Mouse (Mus musculus) intestine, embryonic 15.5 days (tissue): ENCODE measurements around the gene A630076J17Rik. TPM values are rescaled to one million over a fixed set of nuclear protein-coding genes. Genes with fewer than 3 reads are reported as not detected.

Source experiments
- ATAC-seq: fragments of 200-750 bp; cut with Nextera tagmentation; 2 replicates; pipeline ENCODE4 v1.8.0; 2017; ENCODE audit warnings: moderate TSS enrichment, moderate library complexity
- H3K27ac ChIP-seq: fragments of 300-500 bp; sonication (generic); 2 replicates; pipeline ENCODE4 v1.5.1; 2015; ENCODE audit warnings: mild to moderate bottlenecking, inconsistent platforms
- H3K27me3 ChIP-seq: fragments of 300-500 bp; sonication (generic); replicated peaks from 2 replicates; pipeline ENCODE4 v1.6.1; 2015; ENCODE audit warnings: inconsistent platforms
- H3K36me3 ChIP-seq: fragments of 300-500 bp; sonication (generic); 2 replicates; pipeline ENCODE4 v1.6.1; 2015; ENCODE audit warnings: inconsistent platforms
- H3K4me1 ChIP-seq: fragments of 300-500 bp; sonication (generic); replicated peaks from 2 replicates; pipeline ENCODE4 v1.6.1; 2015; ENCODE audit warnings: inconsistent platforms
- H3K4me2 ChIP-seq: fragments of 300-500 bp; sonication (generic); replicated peaks from 2 replicates; pipeline ENCODE4 v1.6.1; 2015; ENCODE audit warnings: mild to moderate bottlenecking, inconsistent platforms
- H3K4me3 ChIP-seq: fragments of 300-500 bp; sonication (generic); replicated peaks from 2 replicates; pipeline ENCODE4 v1.5.1; 2015; ENCODE audit warnings: inconsistent platforms
- H3K9ac ChIP-seq: fragments of 300-500 bp; sonication (generic); 2 replicates; pipeline ENCODE4 v1.6.1; 2015; ENCODE audit warnings: inconsistent platforms
- H3K9me3 ChIP-seq: fragments of 300-500 bp; sonication (generic); 2 replicates; pipeline ENCODE4 v1.6.1; 2016; ENCODE audit warnings: inconsistent platforms
- WGBS: fragments of 180-500 bp; shearing (Covaris S2); methylation state at CpG from one replicate; pipeline ENCODE4 v1.1.7; 2015; 5-methylcytosine and 5-hydroxymethylcytosine counted together
- polyA plus RNA-seq: library from polyadenylated mRNA; unstranded; fragments of >200 nt; fragmentation: Nextera tagmentation; extraction: Ambion mirVana; gene quantifications from 2 replicates; pipeline ENCODE4 v1.2.1, GENCODE M21; 2015

A630076J17Rik gene
- polyA plus RNA-seq, 1 experiment from 2014 or later: not detected

DNA sequence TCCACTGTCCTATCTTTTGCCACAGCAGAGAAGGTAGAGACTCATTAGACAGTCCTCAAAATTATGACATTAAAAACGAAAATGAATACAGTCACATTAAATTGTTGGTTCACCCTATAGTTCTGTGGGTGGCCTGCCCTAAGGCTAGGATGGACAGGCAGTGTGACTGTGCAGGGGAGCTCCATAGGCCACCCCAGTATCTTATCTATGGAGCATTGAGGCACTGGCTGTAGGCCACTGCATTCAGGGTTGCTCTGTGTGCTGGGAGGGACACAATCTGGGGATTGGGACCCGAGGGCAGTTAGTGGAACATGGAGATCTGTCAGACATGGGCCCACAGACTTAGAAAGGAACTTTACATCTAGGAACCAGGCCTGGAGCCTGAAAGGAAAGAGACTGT is 3.5 kb downstream of the A630076J17Rik start:
- H3K27me3 ChIP-seq: no peaks in the 10 kb centered on the region
- H3K4me2 ChIP-seq: no peak overlapping the region
- no peak overlapping the region for H3K9ac ChIP-seq
- no peaks in the 10 kb centered on the region for H3K9me3 ChIP-seq
- WGBS: 38% methylated on average over 2 of the region's 2 CpGs
- H3K36me3 ChIP-seq: no peaks in the 10 kb centered on the region
- H3K27ac ChIP-seq: no peak overlapping the region
- ATAC-seq: no peak
- H3K4me3 ChIP-seq: no peak overlapping the region
- H3K4me1 ChIP-seq: peaks cover 20% of the 10 kb centered on the region

DNA sequence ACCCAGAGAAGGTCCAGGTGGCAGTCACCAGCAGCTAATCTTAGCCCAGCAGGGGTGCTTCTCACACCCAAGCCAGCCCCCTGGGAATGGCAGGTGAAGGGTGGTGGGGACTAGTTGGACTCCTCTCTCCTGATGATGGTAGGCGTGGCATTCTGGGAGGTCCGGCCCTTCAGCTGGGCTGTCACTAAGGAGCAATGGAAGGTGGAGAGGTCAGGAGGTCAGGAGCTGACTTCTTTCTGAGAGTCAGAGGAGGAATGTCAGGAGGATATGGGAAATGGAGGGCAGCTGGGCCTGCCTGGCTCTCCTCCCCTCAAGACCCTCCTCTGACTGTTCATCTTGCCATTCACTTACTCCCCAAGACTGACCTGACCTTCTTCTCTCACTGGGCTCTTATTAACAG is 7.6 kb downstream of the A630076J17Rik start:
- WGBS: 50% methylated on average over 2 of the region's 2 CpGs
- Histone ChIP-seq H3K27ac (no peak overlapping the region), H3K36me3 (no peaks in the 10 kb centered on the region), H3K27me3 (no peaks in the 10 kb centered on the region; the same call in 1 of the 2 replicates), H3K4me3 (no peak overlapping the region), H3K9ac (no peak overlapping the region), H3K9me3 (no peaks in the 10 kb centered on the region), H3K4me2 (no peak overlapping the region), H3K4me1 (0 out of 2 replicates have a peak, but pooled peaks cover 3% of the 10 kb centered on the region)
- no peak for ATAC-seq

DNA sequence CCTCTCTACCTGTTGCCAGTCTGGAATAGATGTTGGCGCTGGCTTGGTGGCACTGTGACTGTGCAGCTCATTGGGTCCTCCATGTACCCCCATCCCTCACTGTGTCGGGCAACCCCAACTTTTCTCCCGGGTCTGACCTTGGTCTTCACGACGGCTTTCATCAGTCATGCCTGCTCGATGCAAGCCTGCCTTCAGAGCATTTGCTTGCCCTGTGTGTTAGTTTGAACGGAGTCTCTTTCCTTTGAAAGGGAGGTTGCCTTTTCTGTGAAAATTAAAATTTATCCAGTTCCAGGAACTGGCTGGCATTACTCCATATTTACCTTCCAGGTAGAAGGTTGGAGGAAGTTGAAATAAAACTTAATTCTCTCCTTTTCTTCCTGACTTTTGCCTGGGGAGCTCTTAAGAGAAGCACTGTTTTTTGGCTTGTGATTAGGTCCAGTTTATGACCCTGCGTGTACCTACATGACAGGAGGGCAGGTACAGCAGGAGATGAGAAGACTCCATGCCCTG is 8.1 kb downstream of the A630076J17Rik start:
- WGBS: 75% methylated on average over 8 of the region's 8 CpGs

DNA sequence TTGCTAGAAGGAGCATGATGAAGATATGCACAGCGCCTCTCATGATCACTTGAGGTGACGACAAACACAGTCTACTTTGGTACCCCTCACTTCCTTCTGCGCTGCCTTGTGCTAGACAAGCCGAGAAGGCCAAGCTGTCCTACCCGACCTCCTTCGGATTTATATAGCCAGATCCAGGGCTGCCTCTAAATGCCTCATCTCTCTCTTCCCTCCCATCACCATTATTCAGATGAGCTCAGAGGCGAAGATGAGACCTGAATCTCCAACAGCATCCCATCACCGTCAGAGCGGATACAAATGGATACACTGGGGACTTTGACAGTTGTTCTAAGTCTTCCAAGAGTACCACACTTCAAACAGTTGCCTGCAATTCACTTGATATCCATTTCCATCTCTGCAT is 9.2 kb downstream of the A630076J17Rik start, which contains the start of gene Prok1:
Gene Prok1 (minus strand): TSS at position 101 of the 400 bp plus-strand sequence.
- Histone ChIP-seq H3K27ac (no peak within 1 kb of the TSS), H3K4me3 (no peak within 1 kb of the TSS), H3K4me2 (no peak within 1 kb of the TSS), H3K9ac (no peak within 1 kb of the TSS), H3K36me3 (no peaks in the 10 kb centered on the region), H3K4me1 (no peaks in the 10 kb centered on the region), H3K9me3 (no peaks in the 10 kb centered on the region), H3K27me3 (no peaks in the 10 kb centered on the region; the same call in 1 of the 2 replicates)
- 89% methylated on average over 9 of the region's 9 CpGs for WGBS
- no peak for ATAC-seq

More for the DNA sequence above, 8.1 kb downstream of the A630076J17Rik start:
- no peak overlapping the region for H3K4me2 ChIP-seq
- H3K9ac ChIP-seq: no peak overlapping the region
- no peaks in the 10 kb centered on the region for H3K4me1 ChIP-seq
- ATAC-seq: no peak
- no peak overlapping the region for H3K4me3 ChIP-seq
- H3K27ac ChIP-seq: no peak overlapping the region
- no peaks in the 10 kb centered on the region for H3K9me3 ChIP-seq
- no peaks in the 10 kb centered on the region; the same call in 1 of the 2 replicates for H3K27me3 ChIP-seq
- H3K36me3 ChIP-seq: no peaks in the 10 kb centered on the region

DNA sequence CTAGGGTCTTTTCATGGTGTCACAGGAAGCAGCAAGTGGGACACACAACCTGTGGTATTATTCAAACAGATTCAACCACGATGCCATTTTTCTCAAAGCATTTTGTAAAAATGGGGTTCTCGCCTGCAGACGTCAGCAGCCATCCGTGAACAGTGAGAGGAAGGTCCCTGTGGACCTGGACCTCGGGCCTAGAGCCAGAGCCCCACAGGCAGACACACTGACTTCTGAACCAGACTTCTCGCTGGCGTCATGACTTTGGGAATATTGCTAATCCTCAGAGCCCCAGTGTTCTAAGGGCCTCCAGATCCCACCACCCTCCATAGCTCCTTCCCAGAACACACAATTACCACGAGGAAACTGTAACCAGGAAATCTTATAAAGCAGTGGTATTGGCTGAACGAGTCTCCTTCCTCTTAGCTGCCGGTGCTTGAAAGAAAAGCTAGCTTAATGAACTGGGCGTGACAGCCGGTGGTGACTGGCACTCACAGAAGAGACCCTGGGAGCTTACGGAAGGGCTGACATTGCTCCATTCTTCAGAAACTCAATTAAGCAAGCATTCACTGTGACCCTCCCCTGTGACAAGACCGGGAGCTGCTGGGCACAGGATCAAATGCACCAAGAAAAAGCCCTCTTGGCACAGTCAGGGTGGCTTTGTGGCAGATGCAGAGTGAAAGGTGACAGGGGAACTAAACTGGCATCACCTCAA is 11.1 kb downstream of the A630076J17Rik start:
- no peaks in the 10 kb centered on the region; the same call in 1 of the 2 replicates for H3K27me3 ChIP-seq
- no peak overlapping the region for H3K4me3 ChIP-seq
- H3K9me3 ChIP-seq: no peaks in the 10 kb centered on the region
- no peaks in the 10 kb centered on the region for H3K4me1 ChIP-seq
- H3K9ac ChIP-seq: no peak overlapping the region
- ATAC-seq: no peak
- H3K27ac ChIP-seq: no peak overlapping the region
- H3K36me3 ChIP-seq: no peaks in the 10 kb centered on the region
- 51% methylated on average over 14 of the region's 14 CpGs for WGBS
- H3K4me2 ChIP-seq: no peak overlapping the region

DNA sequence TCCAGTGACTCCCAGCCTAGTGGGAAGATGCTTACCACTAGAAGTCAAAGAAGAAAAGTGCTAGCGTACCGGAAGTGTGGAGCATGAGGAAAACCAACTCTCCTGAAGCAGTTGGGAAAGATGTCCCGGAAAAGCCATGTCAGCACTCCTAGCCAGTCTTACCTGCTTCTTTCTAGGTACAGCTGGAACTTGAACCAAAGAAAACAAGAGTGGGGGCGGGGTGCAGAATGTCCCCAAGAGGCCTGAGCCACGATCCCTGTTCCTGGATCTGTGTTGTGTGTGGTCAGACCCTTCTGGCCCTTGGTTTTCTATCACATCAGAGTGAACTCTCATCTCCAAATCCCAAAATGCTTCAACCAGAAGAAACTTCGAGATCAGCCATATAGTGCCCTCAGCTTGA is 16.5 kb downstream of the A630076J17Rik start:
- Histone ChIP-seq H3K9ac (no peak overlapping the region), H3K4me2 (no peak overlapping the region), H3K4me1 (no peaks in the 10 kb centered on the region), H3K4me3 (no peak overlapping the region), H3K36me3 (no peaks in the 10 kb centered on the region), H3K9me3 (no peaks in the 10 kb centered on the region), H3K27ac (no peak overlapping the region), H3K27me3 (no peaks in the 10 kb centered on the region)
- no peak for ATAC-seq
- 80% methylated on average over 6 of the region's 6 CpGs for WGBS

DNA sequence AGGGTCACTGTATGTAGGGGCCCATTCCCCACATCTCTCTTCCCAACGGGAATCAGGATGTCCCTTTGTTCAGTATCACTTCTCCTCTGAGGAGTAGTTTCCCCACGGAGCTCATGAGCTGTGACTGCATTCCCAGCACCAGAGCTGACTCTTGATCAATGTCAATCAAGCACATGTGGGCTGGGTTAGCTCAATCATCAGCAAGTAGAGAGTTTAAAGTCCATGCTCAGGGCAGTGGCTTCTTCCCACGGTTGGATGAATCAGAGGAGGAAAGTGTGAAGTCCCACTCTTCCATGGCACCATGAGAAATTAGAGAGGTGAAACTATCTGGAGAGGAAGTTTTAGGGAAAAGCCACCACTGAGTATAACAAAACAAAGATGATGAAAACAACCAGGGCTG is 18.6 kb downstream of the A630076J17Rik start:
- Histone ChIP-seq H3K27ac (no peak overlapping the region), H3K27me3 (no peaks in the 10 kb centered on the region), H3K9me3 (no peaks in the 10 kb centered on the region), H3K4me3 (no peak overlapping the region), H3K9ac (no peak overlapping the region), H3K4me1 (no peaks in the 10 kb centered on the region), H3K36me3 (no peaks in the 10 kb centered on the region), H3K4me2 (no peak overlapping the region)
- ATAC-seq: peak; percentile 47; the same call in 1 of the 2 replicates
- WGBS: 50% methylated on average over 3 of the region's 3 CpGs

DNA sequence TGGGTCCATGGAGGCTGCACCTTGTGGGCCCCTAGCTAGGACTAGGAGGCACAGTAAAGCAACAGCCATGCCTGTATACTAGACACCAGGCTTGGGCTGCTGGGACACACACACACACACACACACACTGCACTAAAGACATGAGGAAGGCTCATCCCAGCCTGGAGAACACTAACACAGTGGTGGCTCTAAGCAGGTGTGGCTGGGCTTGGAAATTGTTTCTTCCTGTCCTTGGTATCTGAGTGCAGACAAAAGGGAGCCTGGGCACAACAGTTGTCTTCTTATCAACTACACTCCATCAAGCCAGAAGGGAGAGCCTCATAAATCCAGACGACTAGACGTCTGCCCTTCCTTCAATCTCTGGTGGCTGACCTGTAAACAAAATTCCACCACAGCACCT is 19.9 kb downstream of the A630076J17Rik start:
- Histone ChIP-seq H3K4me2 (no peak overlapping the region), H3K9me3 (no peaks in the 10 kb centered on the region), H3K4me3 (no peak overlapping the region), H3K4me1 (no peaks in the 10 kb centered on the region), H3K27ac (no peak overlapping the region), H3K9ac (no peak overlapping the region), H3K36me3 (no peaks in the 10 kb centered on the region), H3K27me3 (no peaks in the 10 kb centered on the region)
- no peak for ATAC-seq
- 13% methylated on average over 2 of the region's 2 CpGs for WGBS

DNA sequence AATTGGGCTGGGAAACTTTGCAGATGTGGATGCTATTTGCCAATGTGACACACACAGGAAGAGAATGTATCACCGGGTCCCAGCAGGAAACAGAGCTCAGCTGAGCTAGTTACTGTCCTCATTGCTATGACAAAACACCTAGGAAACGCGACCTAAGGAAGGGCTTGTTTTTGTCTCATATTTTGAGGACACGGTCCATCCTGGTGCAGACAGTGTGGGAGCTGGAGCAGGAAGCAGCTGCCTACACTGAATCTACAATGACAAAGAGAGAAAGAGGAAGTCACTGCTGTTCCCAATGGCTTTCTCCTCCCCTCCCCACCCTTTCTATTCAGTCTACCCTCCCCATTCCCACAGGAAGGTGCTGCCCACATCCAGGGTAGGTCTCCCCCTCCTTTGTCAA is 21.6 kb downstream of the A630076J17Rik start:
- no peak overlapping the region for H3K27ac ChIP-seq
- H3K4me3 ChIP-seq: no peak overlapping the region
- H3K36me3 ChIP-seq: no peaks in the 10 kb centered on the region
- no peak overlapping the region for H3K4me2 ChIP-seq
- H3K9me3 ChIP-seq: no peaks in the 10 kb centered on the region
- H3K4me1 ChIP-seq: no peaks in the 10 kb centered on the region
- WGBS: 60% methylated on average over 4 of the region's 4 CpGs
- no peaks in the 10 kb centered on the region for H3K27me3 ChIP-seq
- ATAC-seq: no peak
- no peak overlapping the region for H3K9ac ChIP-seq

DNA sequence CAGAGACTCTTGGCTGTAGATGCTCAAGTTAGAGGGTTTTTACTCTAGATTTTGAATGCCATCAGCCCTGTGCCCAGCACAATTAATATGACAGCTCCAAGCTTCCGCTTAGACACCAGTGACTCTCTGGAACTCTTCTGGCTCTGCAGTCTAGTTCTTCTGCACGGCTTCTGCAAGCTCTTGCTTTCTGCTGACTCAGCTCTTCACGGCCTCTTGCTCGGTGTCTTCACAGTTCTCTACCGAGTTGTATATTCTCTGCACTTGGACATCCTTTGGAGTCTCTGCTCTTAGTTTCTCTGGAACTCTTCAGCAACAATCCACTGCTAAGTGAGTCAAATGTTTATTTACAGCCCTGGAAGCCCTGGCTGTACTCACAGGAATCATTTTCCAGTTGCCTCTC is 23.5 kb downstream of the A630076J17Rik start:
- no peak overlapping the region for H3K4me3 ChIP-seq
- no peaks in the 10 kb centered on the region for H3K4me1 ChIP-seq
- 55% methylated on average over 5 of the region's 5 CpGs for WGBS
- no peak for ATAC-seq
- H3K9me3 ChIP-seq: no peaks in the 10 kb centered on the region
- H3K27me3 ChIP-seq: no peaks in the 10 kb centered on the region
- no peak overlapping the region for H3K27ac ChIP-seq
- H3K4me2 ChIP-seq: no peak overlapping the region
- H3K36me3 ChIP-seq: no peaks in the 10 kb centered on the region
- no peak overlapping the region for H3K9ac ChIP-seq

DNA sequence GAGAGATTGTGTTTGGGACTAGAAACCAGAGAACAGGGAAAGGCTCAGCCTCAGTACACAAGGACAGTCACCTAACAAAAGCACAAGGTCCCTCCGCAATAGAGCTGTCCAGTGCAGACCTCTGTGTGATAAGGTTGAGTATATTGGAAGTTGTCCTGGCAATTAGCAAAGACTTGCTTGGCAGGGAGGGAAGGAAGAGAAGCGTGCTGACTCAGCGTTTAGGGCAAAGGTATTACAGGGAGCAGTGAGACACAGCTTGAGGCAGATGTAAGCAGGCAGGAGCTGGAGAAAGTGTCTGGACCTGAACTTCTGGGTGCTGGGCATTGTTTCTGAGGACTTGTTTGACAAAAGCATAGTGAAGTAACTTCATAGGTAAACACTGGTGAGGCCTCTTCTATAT is 25.6 kb downstream of the A630076J17Rik start:
- Histone ChIP-seq H3K27ac (no peak overlapping the region), H3K4me1 (peaks cover 4% of the 10 kb centered on the region), H3K9ac (no peak overlapping the region), H3K9me3 (no peaks in the 10 kb centered on the region), H3K4me2 (no peak overlapping the region), H3K4me3 (no peak overlapping the region), H3K27me3 (no peaks in the 10 kb centered on the region), H3K36me3 (no peaks in the 10 kb centered on the region)
- 79% methylated on average over 3 of the region's 3 CpGs for WGBS
- no peak for ATAC-seq

DNA sequence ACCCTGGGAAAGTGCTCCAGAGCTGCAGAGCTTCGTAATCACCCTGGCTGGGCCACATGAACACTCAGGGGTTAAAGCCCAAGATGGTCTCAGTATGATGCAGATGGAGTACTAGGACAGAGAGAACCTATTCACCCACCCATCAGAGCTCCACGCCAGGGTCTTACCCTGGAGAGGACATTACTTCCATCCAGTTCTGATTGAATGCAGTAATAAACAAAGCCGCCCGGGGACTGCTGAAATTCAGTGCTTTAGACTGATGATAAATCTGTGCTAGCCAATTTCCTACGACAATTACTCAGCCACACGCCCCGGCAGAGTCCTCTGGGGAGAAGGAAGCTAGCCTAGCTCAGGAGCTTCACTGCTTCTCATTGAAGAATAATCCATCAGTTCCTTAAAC is 26.3 kb downstream of the A630076J17Rik start:
- Histone ChIP-seq H3K4me2 (no peak overlapping the region), H3K4me1 (peaks cover 6% of the 10 kb centered on the region), H3K9ac (no peak overlapping the region), H3K9me3 (no peaks in the 10 kb centered on the region), H3K4me3 (no peak overlapping the region), H3K36me3 (no peaks in the 10 kb centered on the region), H3K27me3 (no peaks in the 10 kb centered on the region), H3K27ac (no peak overlapping the region)
- WGBS: 36% methylated on average over 7 of the region's 7 CpGs
- no peak for ATAC-seq

DNA sequence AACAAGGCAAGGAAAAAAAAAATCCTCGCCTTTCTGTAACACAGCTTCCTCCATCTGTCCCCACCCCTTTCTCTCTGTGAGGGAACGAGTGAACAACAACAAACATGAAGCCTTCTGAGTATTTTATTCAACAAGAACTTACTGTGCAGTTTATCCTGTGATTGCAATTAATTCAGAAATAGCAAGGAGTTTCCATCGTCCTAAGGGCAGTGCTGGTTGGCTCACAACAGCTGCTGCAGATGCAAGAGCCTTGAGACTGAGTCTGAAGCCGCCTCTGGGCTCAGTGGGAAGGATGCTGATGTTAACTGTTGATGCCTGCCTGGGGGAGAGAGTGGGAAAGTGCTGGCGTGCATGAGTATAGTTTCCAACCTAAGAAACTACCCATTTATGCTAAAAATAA is 27.5 kb downstream of the A630076J17Rik start:
- H3K4me2 ChIP-seq: no peak overlapping the region
- WGBS: 61% methylated on average over 5 of the region's 5 CpGs
- H3K9ac ChIP-seq: no peak overlapping the region
- no peaks in the 10 kb centered on the region for H3K9me3 ChIP-seq
- no peaks in the 10 kb centered on the region for H3K27me3 ChIP-seq
- peaks cover 6% of the 10 kb centered on the region for H3K4me1 ChIP-seq
- no peak overlapping the region for H3K4me3 ChIP-seq
- no peaks in the 10 kb centered on the region for H3K36me3 ChIP-seq
- H3K27ac ChIP-seq: no peak overlapping the region
- ATAC-seq: no peak
